Mouse (Mus musculus): ENCODE measurements around the gene Prr23a3.

Gene Prr23a3

DNA sequence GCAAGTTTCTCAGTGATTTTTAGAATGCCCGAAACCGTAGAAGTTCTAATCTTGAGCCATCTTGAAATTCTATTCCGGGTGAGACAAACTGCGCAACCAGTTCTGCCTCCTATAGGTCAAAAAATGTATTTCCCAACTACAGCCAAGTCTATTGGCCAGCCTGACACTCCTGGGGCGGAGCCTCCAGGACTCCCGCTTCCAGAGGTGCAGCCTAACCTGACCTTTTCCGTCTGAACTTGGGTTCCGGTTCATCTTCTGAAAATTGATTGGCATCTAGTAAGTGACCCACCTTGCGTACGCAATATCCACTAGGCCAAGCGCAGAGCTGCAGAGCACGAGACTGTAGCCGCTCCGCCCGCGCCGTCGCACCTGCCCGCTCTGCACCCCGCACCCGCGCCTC lies at the start of gene Prr23a3:
Prr23a3 (plus strand) TSS at position 197 of the 400 bp plus-strand sequence.
- DNase-seq (ENCODE audit: low read depth) = no peak

DNA sequence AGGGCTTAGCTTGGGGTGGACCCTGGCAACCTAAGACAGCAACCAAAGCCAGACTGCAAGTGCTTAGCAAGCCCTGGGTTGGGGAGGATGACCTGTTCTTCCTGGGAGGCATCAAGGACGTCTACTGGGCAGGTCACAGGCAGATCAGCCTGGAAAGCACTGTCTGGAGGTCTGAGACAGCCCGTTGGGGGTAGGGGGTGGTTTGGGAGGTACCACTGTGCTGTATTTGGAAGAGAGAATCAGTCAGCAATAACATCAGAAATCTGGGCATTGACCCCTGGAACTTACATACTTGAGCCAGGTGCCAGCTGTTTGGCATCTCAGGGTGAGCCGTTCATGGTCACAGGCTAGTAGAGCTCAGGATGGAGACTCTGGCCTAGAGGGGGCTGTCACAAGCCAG lies 48.5 kb upstream of the Prr23a3 start:
- no peak for DNase-seq (ENCODE audit: low read depth)

DNA sequence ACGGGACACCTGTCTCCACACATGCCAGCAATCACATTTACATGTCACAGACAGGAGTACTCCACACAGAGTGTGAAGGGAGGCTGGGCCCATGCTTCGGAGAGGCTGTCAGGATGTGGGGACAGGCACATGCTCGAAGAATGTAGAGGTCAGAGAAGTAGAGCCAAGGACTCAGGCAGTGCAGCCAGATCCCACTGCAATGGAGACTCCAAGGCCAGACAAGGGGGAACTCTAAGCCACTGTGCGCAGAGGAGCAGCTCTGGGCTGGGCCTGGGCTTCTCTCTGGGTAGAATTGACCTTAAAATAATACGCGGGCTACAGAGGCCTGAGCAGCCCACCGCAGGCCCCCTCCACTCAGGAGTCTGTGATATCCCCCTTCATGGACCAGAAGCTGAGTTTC lies 47.0 kb upstream of the Prr23a3 start:
- no peak for DNase-seq (ENCODE audit: low read depth)

DNA sequence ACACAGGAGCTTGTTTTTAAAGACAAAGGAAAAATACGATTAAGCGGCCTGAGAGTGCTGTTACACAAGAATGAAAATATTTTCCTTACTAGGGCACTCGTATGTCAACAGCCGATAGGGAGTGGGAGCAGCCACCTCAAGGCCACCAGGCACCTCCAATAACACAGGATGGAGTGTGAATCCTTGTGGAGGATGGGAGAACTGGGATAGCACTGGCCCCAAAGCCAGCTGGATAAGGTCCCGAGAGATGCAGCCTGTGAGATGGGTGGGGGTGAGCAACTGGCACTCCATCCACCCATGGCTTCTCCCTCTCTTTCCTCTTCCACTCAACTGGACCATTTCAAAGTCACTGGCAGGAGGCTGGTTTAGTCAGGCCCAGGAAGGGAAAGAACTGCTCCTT lies 45.6 kb upstream of the Prr23a3 start:
- DNase-seq (ENCODE audit: low read depth) = no peak

GRCm38 (mm10) chr9:98819481-98819880 lies 45.1 kb upstream of the Prr23a3 start:
- DNase-seq (ENCODE audit: low read depth) = no peak

- DNase-seq (ENCODE audit: low read depth) = no peak
Measured at GRCm38 (mm10) chr9:98820461-98820860, 44.1 kb upstream of the Prr23a3 start.

- DNase-seq (ENCODE audit: low read depth) = no peak
Measured at GRCm38 (mm10) chr9:98821067-98821466, 43.5 kb upstream of the Prr23a3 start.

- DNase-seq (ENCODE audit: low read depth) = no peak
Measured at GRCm38 (mm10) chr9:98823805-98824204, 40.8 kb upstream of the Prr23a3 start.

DNA sequence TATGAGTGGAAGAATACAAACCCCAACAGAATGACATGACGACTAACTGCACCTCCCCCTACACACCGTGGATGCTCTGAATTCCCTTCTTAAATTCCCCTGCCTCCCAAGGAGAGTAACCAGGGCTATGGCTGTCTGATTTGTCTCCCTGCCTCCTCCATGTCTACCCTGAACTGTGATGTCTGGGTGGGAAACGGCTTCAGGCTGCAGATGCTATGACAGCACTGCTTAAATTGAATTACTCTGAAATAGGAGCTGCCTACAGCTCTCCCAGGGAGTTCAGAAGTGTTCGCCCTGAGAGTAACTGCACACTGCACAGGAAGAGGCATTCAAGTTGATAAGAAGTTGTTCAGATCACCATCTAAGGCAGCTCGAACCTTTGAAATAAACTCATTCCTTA lies 35.1 kb upstream of the Prr23a3 start:
- no peak for DNase-seq (ENCODE audit: low read depth)

DNA sequence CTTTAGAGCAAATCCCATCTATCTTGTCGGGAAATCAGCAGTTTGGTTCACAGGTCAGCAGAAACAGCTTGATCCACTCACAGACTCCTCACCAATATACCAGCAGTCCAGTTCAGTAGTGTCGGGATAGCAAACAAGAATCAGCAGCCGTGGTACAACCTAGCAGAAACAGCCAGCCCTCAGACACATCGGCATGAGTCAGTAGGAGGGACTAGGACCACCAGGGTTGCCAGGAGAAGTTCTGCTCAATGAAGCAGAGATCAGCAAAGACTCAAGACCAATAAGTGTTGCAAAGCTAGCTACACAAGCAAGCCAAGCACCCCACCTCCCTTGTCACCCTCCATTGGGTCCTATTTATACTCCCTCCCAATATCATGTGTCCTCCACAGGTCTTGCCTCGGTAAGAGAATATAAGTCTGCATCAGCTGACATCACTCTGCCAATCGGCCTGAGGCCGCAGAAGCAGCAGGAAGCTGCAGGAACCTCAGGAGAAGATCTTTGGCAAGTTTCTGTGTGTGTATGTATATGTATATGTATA lies 27.0 kb upstream of the Prr23a3 start:
- DNase-seq (ENCODE audit: low read depth) = no peak

DNA sequence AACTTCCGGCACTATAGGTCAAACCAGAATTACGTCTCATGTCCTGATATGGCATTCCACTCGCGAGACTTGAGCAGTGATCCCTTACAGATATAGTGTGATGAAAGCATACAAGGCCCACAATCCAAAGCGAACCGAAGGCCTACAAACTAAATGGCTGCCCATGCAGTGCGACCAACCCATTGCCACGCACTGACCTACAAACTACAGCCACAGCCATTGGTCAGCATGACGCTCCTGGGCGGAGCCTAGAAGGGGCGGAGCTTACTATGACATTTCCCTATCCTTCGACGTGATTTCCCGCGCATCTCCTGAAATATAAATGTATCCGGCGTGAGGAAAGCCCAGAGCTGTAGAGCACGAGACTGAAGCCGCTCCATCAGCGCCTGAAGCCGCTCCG lies 22.4 kb upstream of the Prr23a3 start, which contains the start of gene Prr23a1:
Prr23a1 (plus strand) TSS at position 387 of the 400 bp plus-strand sequence.
- no peak for DNase-seq (ENCODE audit: low read depth)

- no peak for DNase-seq (ENCODE audit: low read depth)
Measured at GRCm38 (mm10) chr9:98856210-98856609, 8.4 kb upstream of the Prr23a3 start, which contains the start of gene Prr23a2. Prr23a2 (plus strand) TSS chr9:98856494.

DNA sequence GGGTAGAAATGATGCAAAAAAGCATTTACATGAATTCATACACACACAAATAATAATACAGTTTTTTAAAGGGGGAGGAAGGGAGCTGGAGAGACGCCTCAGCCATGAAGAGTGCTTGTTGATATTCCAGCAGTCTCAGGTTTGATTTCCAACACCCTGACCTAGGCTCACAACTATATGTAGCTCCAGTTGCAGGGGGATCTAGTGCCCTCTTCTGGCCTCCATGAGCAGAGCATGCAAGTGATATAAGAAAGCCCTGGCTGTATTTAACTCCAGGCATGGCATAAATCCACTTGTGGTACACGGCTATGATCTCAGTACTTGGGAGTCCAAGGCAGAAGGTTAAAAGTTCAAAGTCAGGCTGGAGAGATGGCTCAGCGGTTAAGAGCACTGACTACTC lies 1.1 kb upstream of the Prr23a3 start:
- no peak for DNase-seq (ENCODE audit: low read depth)

GRCm38 (mm10) chr9:98901486-98901885 lies 36.9 kb downstream of the Prr23a3 start:
- no peak for DNase-seq (ENCODE audit: low read depth)

DNA sequence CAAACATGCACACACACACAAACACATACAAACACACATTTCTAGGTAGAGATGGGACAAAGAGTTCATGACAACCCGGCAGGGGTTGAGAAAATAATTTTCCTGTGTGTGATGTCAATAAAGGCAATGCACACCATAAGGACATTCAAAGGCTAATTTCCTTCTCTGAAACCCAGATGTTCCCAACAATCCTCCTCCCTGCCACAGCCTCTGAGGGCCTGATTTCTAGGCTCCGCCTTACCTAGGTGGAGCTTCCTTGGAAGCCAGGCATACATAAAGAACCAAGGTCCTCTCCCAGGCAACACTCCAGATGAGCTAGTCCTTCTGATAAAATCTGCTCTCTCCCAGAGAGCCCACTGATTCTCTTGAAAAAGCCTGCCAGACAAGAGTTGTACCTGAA lies 38.3 kb downstream of the Prr23a3 start, which contains the start of gene 7420426K07Rik:
7420426K07Rik (plus strand) TSS at position 301 of the 400 bp plus-strand sequence.
- no peak for DNase-seq (ENCODE audit: low read depth)
